Mouse (Mus musculus): ENCODE measurements around the gene Taf9. TPM values are rescaled to one million over a fixed set of nuclear protein-coding genes. Genes with fewer than 3 reads are reported as not detected.

The Taf9 gene
- 10 to 100 TPM in 1 of 2 experiments, 1 to 10 TPM in 1; 8.6 to 14.0 TPM for total RNA-seq (2023)

DNA sequence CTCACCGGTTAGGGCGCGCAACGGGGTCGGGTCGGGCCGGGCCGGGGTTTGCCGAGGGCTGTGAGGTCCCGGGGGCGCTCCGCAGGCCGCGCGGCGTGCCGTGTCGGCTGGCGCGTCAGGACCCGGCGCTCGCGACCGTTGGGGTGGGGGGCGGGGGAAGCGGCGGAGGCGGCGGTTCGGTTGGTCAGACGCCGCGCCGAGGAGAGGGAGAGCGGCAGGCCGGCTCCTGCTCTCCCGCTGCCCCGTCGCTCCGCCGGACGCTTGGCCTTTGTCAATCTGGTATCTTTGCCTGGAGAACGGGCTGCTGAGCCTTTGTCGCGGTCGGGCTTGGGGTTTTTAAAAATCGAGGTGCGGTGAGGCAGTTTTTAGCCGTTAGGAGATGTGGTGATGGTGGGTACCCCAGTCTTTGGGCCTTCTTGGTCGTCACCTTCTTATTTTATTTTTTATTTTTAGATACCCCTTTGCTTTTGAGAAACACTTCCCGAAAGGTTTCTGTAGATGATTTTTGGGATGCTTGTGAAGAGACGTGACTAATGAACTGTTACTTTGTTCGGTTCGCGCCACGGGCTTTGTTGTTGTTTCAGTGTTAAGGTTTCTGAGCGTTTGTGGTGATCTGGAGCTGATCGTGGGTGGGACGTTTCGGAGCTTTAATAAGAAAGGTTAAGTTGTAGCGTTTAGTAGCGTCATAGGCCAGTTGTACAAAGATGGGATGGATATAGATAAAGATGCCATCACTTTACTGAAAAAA lies at the start of gene Taf9:
Gene Taf9 (plus strand): TSS at position 141 of the 748 bp plus-strand sequence.

GRCm38 (mm10) chr13:100616181-100617087 lies 34.9 kb upstream of the Taf9 start, which contains the start of gene Marveld2:
TSS of gene Marveld2 (minus strand) at chr13:100616971.

GRCm38 (mm10) chr13:100650550-100651438 lies 585 bp upstream of the Taf9 start, which contains the start of the genes Ak6 and Rad17:
TSS of gene Ak6 (plus strand) at chr13:100650979.
TSS of gene Rad17 (minus strand) at chr13:100651051.

GRCm38 (mm10) chr13:100669291-100670022 lies 18.1 kb downstream of the Taf9 start, which contains the start of gene Ccdc125:
TSS of gene Ccdc125 (plus strand) at chr13:100669717.

Other genes starting within 250 kb of the Taf9 start
- 1 to 10 TPM; 1.4 to 1.8 TPM for gene Naip1, start 198.7 kb upstream of the Taf9 start, total RNA-seq (2023)
- 10 to 100 TPM; 13.6 to 16.9 TPM for gene Gtf2h2, start 159.0 kb upstream of the Taf9 start, total RNA-seq (2023)
- not detected for gene Ocln, start 98.9 kb upstream of the Taf9 start, total RNA-seq (2023)
- under 1 TPM; 0.35 to 0.36 TPM for gene Marveld2, start 34.6 kb upstream of the Taf9 start, total RNA-seq (2023)
- 10 to 100 TPM; 74.1 to 74.8 TPM for gene Ak6, start 600 bp upstream of the Taf9 start, total RNA-seq (2023)
- gene Rad17, start 528 bp upstream of the Taf9 start, total RNA-seq (2023), result 10 to 100 TPM; 20.1 to 21.0 TPM
- gene Ccdc125, start 18.1 kb downstream of the Taf9 start, total RNA-seq (2023), result 10 to 100 TPM; 47.9 to 51.0 TPM
- gene Cdk7, start 79.4 kb downstream of the Taf9 start, total RNA-seq (2023), result 10 to 100 TPM; 16.7 to 18.0 TPM
- 10 to 100 TPM; 16.9 to 21.7 TPM for gene Mrps36, start 93.1 kb downstream of the Taf9 start, total RNA-seq (2023)
- gene Cenph, start 124.3 kb downstream of the Taf9 start, total RNA-seq (2023), result 10 to 100 TPM in 1 of 2 experiments, 1 to 10 TPM in 1; 9.7 to 11.0 TPM
- gene Ccnb1, start 135.0 kb downstream of the Taf9 start, total RNA-seq (2023), result 10 to 100 TPM; 53.0 to 63.0 TPM
- 10 to 100 TPM; 25.3 to 31.4 TPM for gene Slc30a5, start 181.8 kb downstream of the Taf9 start, total RNA-seq (2023)

Data from neutrophil, adult 59 days (primary cell).